Mouse (Mus musculus) lung, adult 2 months (tissue): ENCODE measurements at regions not wholly inside any gene's neighbourhood (a gene's known extent, or its start where the extent isn't known, plus 50 kb on each side); places are given as distances from the start of the nearest gene placed in this dataset.

Experiments
- CTCF ChIP-seq: fragments of 200-500 bp; IDR thresholded peaks from 2 replicates; pipeline ENCODE4 v1.5.1; 2011; ENCODE audit warnings: mild to moderate bottlenecking, low read length, control low read depth; ENCODE audit not compliant: insufficient read depth
- POLR2A ChIP-seq: fragments of 200-500 bp; IDR thresholded peaks from 2 replicates; pipeline ENCODE4 v1.6.1; 2011; ENCODE audit warnings: low read depth, mild to moderate bottlenecking, control low read depth, low read length, borderline replicate concordance; ENCODE audit errors: extremely low read depth

DNA sequence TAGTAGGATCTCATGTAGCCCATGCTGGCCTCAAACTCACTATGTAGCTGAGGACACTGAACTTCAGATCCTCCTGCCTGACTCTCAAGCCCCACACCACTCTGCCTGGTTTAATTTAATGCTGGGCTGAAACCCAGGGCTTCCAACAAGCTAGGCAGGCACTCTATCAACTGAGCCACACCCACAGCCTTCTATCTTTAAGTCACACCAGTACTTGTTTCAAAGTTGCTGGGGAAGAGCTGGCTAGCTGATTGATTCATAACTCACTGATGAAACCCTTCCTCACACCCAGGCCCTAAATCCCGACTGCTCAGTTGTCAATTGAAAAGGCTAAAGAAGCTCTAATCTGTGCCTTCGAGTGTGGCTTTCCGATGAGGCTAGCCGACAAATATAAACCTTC is 241.8 kb downstream of the Insig2 start:
- TF ChIP-seq POLR2A (no peak), CTCF (no peak)
